Mouse (Mus musculus) forebrain, embryonic 10.5 days (tissue): ENCODE data around the gene Melk. TPM values are rescaled to one million over a fixed set of nuclear protein-coding genes. Genes with fewer than 3 reads are reported as not detected.

ENCODE experiments used
- DNase-seq: peaks from one replicate; pipeline ENCODE4 v3.0.0-alpha.2; 2017; ENCODE audit warnings: low spot score; ENCODE audit errors: extremely low spot score
- H3K27ac ChIP-seq: fragments of 300-500 bp; sonication (generic); 2 replicates; pipeline ENCODE4 v1.5.1; 2016; ENCODE audit warnings: mild to moderate bottlenecking
- H3K27me3 ChIP-seq: fragments of 300-500 bp; sonication (generic); 2 replicates; pipeline ENCODE4 v1.6.1; 2016; ENCODE audit warnings: mild to moderate bottlenecking; ENCODE audit not compliant: poor library complexity, severe bottlenecking
- H3K36me3 ChIP-seq: fragments of 300-500 bp; sonication (generic); replicated peaks from 2 replicates; pipeline ENCODE4 v1.6.1; 2016; ENCODE audit warnings: mild to moderate bottlenecking, moderate library complexity
- H3K4me1 ChIP-seq: fragments of 300-500 bp; sonication (generic); 2 replicates; pipeline ENCODE4 v1.6.1; 2016
- H3K4me3 ChIP-seq: fragments of 300-500 bp; sonication (generic); 2 replicates; pipeline ENCODE4 v1.5.1; 2016; ENCODE audit warnings: mild to moderate bottlenecking, moderate library complexity
- H3K9me3 ChIP-seq: fragments of 300-500 bp; sonication (generic); 2 replicates; pipeline ENCODE4 v1.6.1; 2016; ENCODE audit warnings: mild to moderate bottlenecking, moderate library complexity
- WGBS: fragments of 180-500 bp; shearing (Covaris S2); methylation state at CpG from one replicate; pipeline ENCODE4 v1.1.7; 2016; 5-methylcytosine and 5-hydroxymethylcytosine counted together
- polyA plus RNA-seq: library from polyadenylated mRNA; unstranded; fragments of >200 nt; fragmentation: Nextera tagmentation; extraction: Ambion mirVana; gene quantifications from 2 replicates; pipeline ENCODE4 v1.2.1, GENCODE M21; 2016

Gene Melk
- polyA plus RNA-seq, 1 experiment from 2014 or later: 82.4 TPM

DNA sequence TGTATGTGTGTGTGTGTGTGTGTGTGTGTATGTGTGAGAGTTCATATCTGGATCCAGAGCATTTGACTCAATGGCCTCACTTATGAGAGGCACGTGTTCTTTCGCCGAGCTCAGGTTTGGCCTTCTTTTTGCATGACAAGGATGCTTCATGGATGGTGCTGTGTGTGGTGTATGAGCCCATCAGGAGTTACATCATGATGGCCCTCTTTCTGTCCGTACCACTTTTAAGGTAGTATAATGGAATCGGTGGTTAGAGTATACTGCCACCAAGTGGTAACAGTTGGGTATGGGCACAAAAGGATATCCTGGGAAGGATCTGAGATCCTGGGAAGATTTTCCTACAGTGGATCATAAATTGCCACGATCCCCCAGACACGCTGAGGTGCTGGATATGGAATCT is 8.1 kb upstream of the Melk start:
- 13% methylated on average over 7 of the region's 7 CpGs for WGBS
- Histone ChIP-seq H3K27me3 (no peaks in the 10 kb centered on the region), H3K36me3 (no peaks in the 10 kb centered on the region), H3K27ac (no peak overlapping the region), H3K4me1 (no peaks in the 10 kb centered on the region), H3K9me3 (no peaks in the 10 kb centered on the region), H3K4me3 (no peak overlapping the region)
- peak; percentile 26 for DNase-seq

GRCm38 (mm10) chr4:44295837-44296236 is 4.8 kb upstream of the Melk start:
- no peak for DNase-seq
- H3K9me3 ChIP-seq: no peaks in the 10 kb centered on the region
- H3K4me3 ChIP-seq: no peak overlapping the region
- H3K27me3 ChIP-seq: no peaks in the 10 kb centered on the region
- no peaks in the 10 kb centered on the region for H3K36me3 ChIP-seq
- WGBS: 68% methylated on average over 1 of the region's 1 CpGs
- no peak overlapping the region for H3K27ac ChIP-seq
- H3K4me1 ChIP-seq: no peaks in the 10 kb centered on the region

GRCm38 (mm10) chr4:44306585-44306984 is 5.9 kb downstream of the Melk start:
- 91% methylated on average over 7 of the region's 7 CpGs for WGBS
- peaks cover 87% of the 10 kb centered on the region for H3K36me3 ChIP-seq
- H3K9me3 ChIP-seq: no peaks in the 10 kb centered on the region
- H3K27ac ChIP-seq: no peak overlapping the region
- no peaks in the 10 kb centered on the region for H3K27me3 ChIP-seq
- no peak for DNase-seq
- H3K4me1 ChIP-seq: peaks cover 15% of the 10 kb centered on the region
- H3K4me3 ChIP-seq: no peak overlapping the region

GRCm38 (mm10) chr4:44310429-44310828 is 9.8 kb downstream of the Melk start:
- H3K36me3 ChIP-seq: peaks cover 99% of the 10 kb centered on the region

DNA sequence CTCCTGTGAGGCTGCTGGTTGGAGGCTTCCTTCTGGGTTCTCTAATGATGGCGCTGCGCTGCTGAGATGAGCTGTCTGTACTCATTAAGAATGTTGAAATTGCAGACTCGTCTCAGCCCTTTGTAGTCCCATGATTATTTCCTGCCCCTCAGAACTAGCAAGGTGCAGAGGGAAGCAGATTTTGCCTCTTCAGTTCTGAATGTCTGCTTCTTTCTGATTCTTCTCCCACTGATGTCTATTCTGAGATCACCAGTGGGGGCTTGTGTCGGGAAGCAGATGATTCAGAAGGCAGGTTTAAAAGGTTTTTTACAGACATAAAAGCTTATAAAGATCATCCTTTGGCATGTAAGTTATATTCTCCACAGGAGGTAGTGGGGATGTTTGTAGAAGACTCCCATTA is 10.2 kb downstream of the Melk start:
- Histone ChIP-seq H3K4me3 (no peak overlapping the region), H3K36me3 (peaks cover 99% of the 10 kb centered on the region), H3K9me3 (no peaks in the 10 kb centered on the region), H3K4me1 (no peaks in the 10 kb centered on the region), H3K27me3 (no peaks in the 10 kb centered on the region), H3K27ac (no peak overlapping the region)
- 93% methylated on average over 4 of the region's 4 CpGs for WGBS
- no peak for DNase-seq

More at GRCm38 (mm10) chr4:44310429-44310828, 9.8 kb downstream of the Melk start:
- H3K4me1 ChIP-seq: no peaks in the 10 kb centered on the region
- H3K27ac ChIP-seq: no peak overlapping the region
- no peak overlapping the region for H3K4me3 ChIP-seq
- H3K27me3 ChIP-seq: no peaks in the 10 kb centered on the region
- 91% methylated on average over 4 of the region's 4 CpGs for whole genome bisulfite sequencing
- no peaks in the 10 kb centered on the region for H3K9me3 ChIP-seq
- no peak for DNase-seq

- Histone ChIP-seq H3K4me3 (no peak overlapping the region), H3K4me1 (no peaks in the 10 kb centered on the region), H3K9me3 (no peaks in the 10 kb centered on the region), H3K27ac (no peak overlapping the region), H3K27me3 (no peaks in the 10 kb centered on the region), H3K36me3 (peaks cover 86% of the 10 kb centered on the region)
- WGBS: 91% methylated on average over 12 of the region's 12 CpGs
- no peak for DNase-seq
These were observed 15.7 kb downstream of the Melk start for GRCm38 (mm10) chr4:44316270-44316809.

DNA sequence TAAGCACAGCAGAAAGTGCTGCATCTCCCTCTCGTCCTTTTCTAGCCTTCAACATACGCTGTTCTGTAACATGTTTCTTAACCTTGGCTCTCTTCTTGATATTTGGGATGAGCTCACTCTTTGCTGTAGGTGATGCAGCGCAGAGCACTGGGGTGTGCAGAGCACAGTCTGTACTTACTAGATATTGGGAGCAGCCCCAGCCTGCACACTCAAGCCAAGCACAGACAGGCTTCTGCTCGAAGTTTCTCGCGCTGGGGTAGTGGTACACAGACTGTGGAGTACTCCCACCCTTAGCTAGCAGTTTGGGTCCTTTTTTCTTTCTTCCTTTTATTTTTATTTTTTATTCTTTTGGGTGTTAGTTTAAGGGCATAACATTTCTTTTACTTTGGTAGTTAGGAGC is 19.8 kb downstream of the Melk start:
- H3K4me1 ChIP-seq: no peaks in the 10 kb centered on the region
- no peak overlapping the region for H3K4me3 ChIP-seq
- DNase-seq: no peak
- H3K9me3 ChIP-seq: no peaks in the 10 kb centered on the region
- H3K27ac ChIP-seq: no peak overlapping the region
- peaks cover 76% of the 10 kb centered on the region for H3K36me3 ChIP-seq
- H3K27me3 ChIP-seq: no peaks in the 10 kb centered on the region
- 94% methylated on average over 6 of the region's 6 CpGs for WGBS

- DNase-seq: no peak
- 91% methylated on average over 7 of the region's 7 CpGs for WGBS
- peaks cover 81% of the 10 kb centered on the region for H3K36me3 ChIP-seq
- no peak overlapping the region for H3K27ac ChIP-seq
- no peaks in the 10 kb centered on the region for H3K9me3 ChIP-seq
- no peaks in the 10 kb centered on the region for H3K4me1 ChIP-seq
- H3K27me3 ChIP-seq: no peaks in the 10 kb centered on the region
- no peak overlapping the region for H3K4me3 ChIP-seq
These were observed 21.4 kb downstream of the Melk start for GRCm38 (mm10) chr4:44322124-44322523.

- Histone ChIP-seq H3K36me3 (peaks cover 84% of the 10 kb centered on the region), H3K9me3 (no peaks in the 10 kb centered on the region), H3K27me3 (no peaks in the 10 kb centered on the region), H3K27ac (no peak overlapping the region), H3K4me1 (no peaks in the 10 kb centered on the region), H3K4me3 (no peak overlapping the region)
- WGBS: 60% methylated on average over 4 of the region's 4 CpGs
- DNase-seq: no peak
These were observed 24.8 kb downstream of the Melk start for GRCm38 (mm10) chr4:44325453-44325852.

DNA sequence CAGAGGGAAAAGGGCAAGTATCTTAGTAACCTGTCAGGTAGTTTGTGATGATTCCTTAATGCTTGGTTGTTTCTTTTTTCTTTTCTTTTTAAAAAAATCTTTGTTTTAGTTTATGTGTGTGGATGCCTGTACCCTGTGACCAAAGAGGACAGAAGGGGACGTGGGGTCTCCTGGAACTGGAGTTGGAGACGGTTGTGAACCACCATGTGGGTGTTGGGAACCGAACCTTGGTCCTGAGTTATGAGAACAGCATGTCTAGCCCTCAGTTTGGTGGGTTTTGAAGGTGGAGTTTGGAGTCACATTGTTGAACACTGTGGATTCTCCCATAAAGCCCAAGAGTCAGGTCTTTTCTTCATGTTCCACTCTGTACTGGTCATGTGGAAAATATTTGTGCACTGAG is 26.0 kb downstream of the Melk start:
- H3K4me1 ChIP-seq: no peaks in the 10 kb centered on the region
- peaks cover 83% of the 10 kb centered on the region for H3K36me3 ChIP-seq
- H3K27me3 ChIP-seq: no peaks in the 10 kb centered on the region
- H3K27ac ChIP-seq: no peak overlapping the region
- DNase-seq: no peak
- no peak overlapping the region for H3K4me3 ChIP-seq
- H3K9me3 ChIP-seq: no peaks in the 10 kb centered on the region
- WGBS: 95% methylated on average over 3 of the region's 3 CpGs

GRCm38 (mm10) chr4:44327976-44328375 is 27.3 kb downstream of the Melk start:
- H3K9me3 ChIP-seq: no peaks in the 10 kb centered on the region
- no peak overlapping the region for H3K27ac ChIP-seq
- no peaks in the 10 kb centered on the region for H3K27me3 ChIP-seq
- peaks cover 87% of the 10 kb centered on the region for H3K36me3 ChIP-seq
- DNase-seq: no peak
- no peaks in the 10 kb centered on the region for H3K4me1 ChIP-seq
- no peak overlapping the region for H3K4me3 ChIP-seq
- 85% methylated on average over 1 of the region's 1 CpGs for WGBS

DNA sequence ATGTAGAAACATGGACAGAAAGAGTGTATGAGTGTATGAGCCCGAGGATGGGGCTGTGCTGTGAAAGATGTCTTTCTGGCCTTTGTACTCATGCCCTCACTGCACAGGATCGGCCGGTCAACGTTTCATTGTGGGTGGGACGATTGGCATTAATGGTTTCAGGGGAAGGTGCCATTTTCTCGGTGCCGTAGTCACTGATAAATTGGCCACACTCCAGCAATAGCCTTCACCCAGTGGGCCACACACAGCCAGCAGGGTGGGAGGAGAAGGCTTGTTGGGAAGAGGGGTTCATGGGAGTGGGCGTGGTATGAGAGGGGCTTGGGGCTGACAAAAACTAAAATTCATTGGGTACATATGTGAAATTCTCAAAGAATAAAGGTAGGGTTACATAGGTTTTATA is 34.3 kb downstream of the Melk start:
- DNase-seq: no peak
- 94% methylated on average over 8 of the region's 8 CpGs for WGBS
- Histone ChIP-seq H3K36me3 (peaks cover 78% of the 10 kb centered on the region), H3K27me3 (no peaks in the 10 kb centered on the region), H3K9me3 (no peaks in the 10 kb centered on the region), H3K27ac (no peak overlapping the region), H3K4me1 (no peaks in the 10 kb centered on the region), H3K4me3 (no peak overlapping the region)

- Histone ChIP-seq H3K36me3 (peaks cover 82% of the 10 kb centered on the region), H3K27me3 (no peaks in the 10 kb centered on the region), H3K27ac (no peak overlapping the region), H3K9me3 (no peaks in the 10 kb centered on the region), H3K4me1 (no peaks in the 10 kb centered on the region), H3K4me3 (no peak overlapping the region)
- DNase-seq: no peak
- WGBS: 97% methylated on average over 7 of the region's 7 CpGs
These were observed 61.0 kb downstream of the Melk start for GRCm38 (mm10) chr4:44361670-44362069.

- H3K36me3 ChIP-seq: peaks cover 79% of the 10 kb centered on the region
These were observed 62.8 kb downstream of the Melk start for GRCm38 (mm10) chr4:44363434-44364013.

More at GRCm38 (mm10) chr4:44363434-44364013, 62.8 kb downstream of the Melk start:
- DNase-seq: no peak
- WGBS: 94% methylated on average over 12 of the region's 12 CpGs
- H3K4me3 ChIP-seq: no peak overlapping the region
- H3K4me1 ChIP-seq: no peaks in the 10 kb centered on the region
- H3K27me3 ChIP-seq: no peaks in the 10 kb centered on the region
- H3K9me3 ChIP-seq: no peaks in the 10 kb centered on the region
- no peak overlapping the region for H3K27ac ChIP-seq
